Mouse (Mus musculus) hindbrain, embryonic 12.5 days (tissue): ENCODE measurements around the gene Nkx6-1. TPM values are rescaled to one million over a fixed set of nuclear protein-coding genes. Genes with fewer than 3 reads are reported as not detected.

ENCODE experiments used
- ATAC-seq: fragments of 200-750 bp; cut with Nextera tagmentation; 2 replicates; pipeline ENCODE4 v1.8.0; 2017; ENCODE audit warnings: moderate TSS enrichment; ENCODE audit not compliant: low FRiP score
- H3K27ac ChIP-seq: fragments of 300-500 bp; sonication (generic); 2 replicates; pipeline ENCODE4 v1.5.1; 2016; ENCODE audit warnings: mild to moderate bottlenecking
- H3K27me3 ChIP-seq: fragments of 300-500 bp; sonication (generic); 2 replicates; pipeline ENCODE4 v1.6.1; 2016; ENCODE audit warnings: mild to moderate bottlenecking
- H3K36me3 ChIP-seq: fragments of 300-500 bp; sonication (generic); 2 replicates; pipeline ENCODE4 v1.6.1; 2016; ENCODE audit warnings: mild to moderate bottlenecking
- H3K4me1 ChIP-seq: fragments of 300-500 bp; sonication (generic); 2 replicates; pipeline ENCODE4 v1.6.1; 2016
- H3K4me2 ChIP-seq: fragments of 300-500 bp; sonication (generic); replicated peaks from 2 replicates; pipeline ENCODE4 v1.6.1; 2016; ENCODE audit warnings: mild to moderate bottlenecking
- H3K4me3 ChIP-seq: fragments of 300-500 bp; sonication (generic); 2 replicates; pipeline ENCODE4 v1.5.1; 2016; ENCODE audit warnings: mild to moderate bottlenecking
- H3K9ac ChIP-seq: fragments of 300-500 bp; sonication (generic); 2 replicates; pipeline ENCODE4 v1.6.1; 2016; ENCODE audit warnings: mild to moderate bottlenecking, moderate library complexity
- H3K9me3 ChIP-seq: fragments of 300-500 bp; sonication (generic); replicated peaks from 2 replicates; pipeline ENCODE4 v1.6.1; 2016; ENCODE audit warnings: mild to moderate bottlenecking
- WGBS: fragments of 180-500 bp; shearing (Covaris S2); methylation state at CpG from one replicate; pipeline ENCODE4 v1.1.7; 2016; 5-methylcytosine and 5-hydroxymethylcytosine counted together
- polyA plus RNA-seq: library from polyadenylated mRNA; unstranded; fragments of >200 nt; fragmentation: Nextera tagmentation; extraction: Ambion mirVana; gene quantifications from 2 replicates; pipeline ENCODE4 v1.2.1, GENCODE M21; 2016

Nkx6-1 gene
- polyA plus RNA-seq: 18.4 and 18.9 TPM in 2 replicates

DNA sequence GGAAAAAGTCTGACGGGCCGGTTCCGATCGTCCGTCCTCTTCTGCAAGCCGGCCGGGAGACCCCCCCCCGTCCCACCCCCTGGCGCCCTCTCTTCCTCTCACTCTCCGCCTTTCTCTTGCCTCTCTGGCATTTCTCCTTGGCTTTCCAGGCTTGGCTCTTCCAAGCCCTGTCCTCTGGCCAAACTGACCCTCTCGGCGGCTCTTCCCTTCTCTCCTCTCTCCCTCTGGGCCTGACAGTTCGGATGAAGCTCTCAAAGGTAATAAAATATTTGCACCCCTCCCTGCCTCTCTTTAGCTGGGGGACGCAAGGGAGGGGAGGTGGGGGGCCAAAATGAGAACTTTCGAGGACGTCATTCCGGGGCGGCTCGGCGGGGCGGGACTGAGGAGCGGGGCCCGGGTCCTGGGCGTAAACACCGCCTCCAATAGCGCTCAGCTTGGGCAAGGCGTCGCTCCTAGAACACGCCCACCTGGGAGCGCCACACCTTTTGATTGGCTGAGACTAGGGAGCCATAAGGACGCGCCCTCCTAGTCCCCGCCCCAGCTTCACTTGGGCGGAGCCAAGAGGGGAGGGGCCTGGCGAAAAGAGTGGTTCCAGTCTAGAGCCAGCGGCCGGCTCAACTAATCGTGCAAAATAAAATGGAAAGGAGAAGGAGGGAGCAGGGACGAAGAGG is at the start of gene Nkx6-1:
Gene Nkx6-1, minus strand, starts transcription at position 52 of the 671 bp plus-strand sequence.
- H3K4me3 ChIP-seq: peak within 1 kb of the TSS; percentile 47
- peak; percentile 95 for ATAC-seq
- under 1% methylated on average over 39 of the region's 39 CpGs for WGBS
- H3K4me2 ChIP-seq: peak within 1 kb of the TSS; percentile 53
- peak within 1 kb of the TSS; percentile 73 for H3K9ac ChIP-seq
- H3K4me1 ChIP-seq: peaks cover 22% of the 10 kb centered on the region
- no peaks in the 10 kb centered on the region for H3K36me3 ChIP-seq
- peak within 1 kb of the TSS; percentile 78 for H3K27ac ChIP-seq
- peaks cover 89% of the 10 kb centered on the region for H3K27me3 ChIP-seq
- H3K9me3 ChIP-seq: no peaks in the 10 kb centered on the region

DNA sequence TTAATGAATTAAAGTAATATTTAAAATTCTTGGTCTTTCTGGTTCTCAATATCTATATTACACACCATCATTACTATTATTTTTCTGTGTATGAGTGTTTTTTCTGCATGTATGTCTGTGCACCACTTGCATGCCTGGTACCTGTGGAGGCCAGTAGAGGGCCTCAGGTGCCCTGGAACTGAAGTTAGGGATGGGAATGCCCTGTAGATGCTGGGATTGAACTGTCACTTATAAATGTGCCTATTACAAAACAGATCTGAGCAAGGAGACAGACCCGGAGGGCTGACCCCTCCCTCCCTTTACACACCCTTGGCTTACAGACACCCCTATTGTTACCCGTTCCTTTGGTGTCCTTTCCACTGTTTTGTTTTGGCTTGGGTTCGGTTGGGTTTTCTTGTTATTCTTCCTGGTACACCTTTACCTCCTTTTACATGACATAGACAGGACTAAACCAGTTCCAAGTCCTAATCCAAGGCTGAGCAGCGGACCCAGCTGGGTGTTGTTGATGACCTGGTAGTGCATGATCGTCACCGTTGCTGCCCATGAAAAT is 48.3 kb upstream of the Nkx6-1 start:
- Histone ChIP-seq H3K4me2 (no peak overlapping the region), H3K4me1 (no peaks in the 10 kb centered on the region), H3K27me3 (no peaks in the 10 kb centered on the region), H3K4me3 (no peak overlapping the region), H3K36me3 (no peaks in the 10 kb centered on the region), H3K27ac (no peak overlapping the region), H3K9ac (no peak overlapping the region), H3K9me3 (no peaks in the 10 kb centered on the region)
- 78% methylated on average over 6 of the region's 6 CpGs for WGBS
- ATAC-seq: no peak

DNA sequence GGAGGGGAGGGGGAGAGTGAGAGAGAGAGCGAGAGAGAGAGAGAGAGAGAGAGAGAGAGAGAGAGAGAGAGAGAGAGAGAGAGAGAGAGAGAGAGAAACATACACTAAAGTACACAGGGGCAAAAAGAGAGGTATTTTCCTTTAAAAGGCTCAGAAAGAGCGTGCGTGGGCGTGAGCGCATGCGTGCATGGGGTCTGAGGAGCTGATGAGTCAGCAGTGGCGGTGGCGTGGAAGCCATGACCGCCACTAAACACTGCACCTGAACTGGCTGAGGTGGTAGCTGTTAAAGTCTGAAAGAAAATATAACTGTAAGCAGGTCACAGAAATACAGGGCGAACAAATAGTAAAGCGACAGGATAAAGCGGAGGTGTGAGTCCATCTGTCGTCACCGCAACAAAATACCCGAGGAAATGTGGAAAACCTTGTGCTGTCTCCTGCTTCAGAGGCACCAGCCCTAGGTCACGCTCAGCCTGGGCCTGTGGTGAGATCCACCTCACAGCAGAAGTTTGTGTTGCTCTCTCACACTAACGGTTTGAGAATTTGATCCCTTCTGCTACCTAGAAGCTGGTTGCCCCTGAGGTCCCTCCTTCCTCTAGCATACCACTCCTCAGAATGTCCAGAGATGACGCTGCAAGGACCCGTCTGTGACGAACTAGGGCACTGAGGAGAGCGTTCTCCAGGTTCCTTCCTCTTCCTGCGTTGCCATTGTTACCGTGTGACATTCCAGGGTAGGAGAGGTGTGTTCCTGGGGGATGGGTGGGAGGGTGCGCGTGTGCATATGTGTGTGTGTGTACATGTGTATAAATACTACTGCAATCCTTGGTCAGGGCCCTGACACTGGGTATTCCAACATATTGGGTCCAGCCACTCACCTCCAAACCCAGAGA is 38.8 kb upstream of the Nkx6-1 start:
- Histone ChIP-seq H3K36me3 (no peaks in the 10 kb centered on the region), H3K4me1 (no peaks in the 10 kb centered on the region), H3K27ac (no peak overlapping the region), H3K27me3 (peaks cover 12% of the 10 kb centered on the region; the same call in 1 of the 2 replicates), H3K4me3 (no peak overlapping the region), H3K4me2 (no peak overlapping the region), H3K9me3 (no peaks in the 10 kb centered on the region), H3K9ac (no peak overlapping the region)
- no peak for ATAC-seq
- WGBS: 72% methylated on average over 24 of the region's 25 CpGs

DNA sequence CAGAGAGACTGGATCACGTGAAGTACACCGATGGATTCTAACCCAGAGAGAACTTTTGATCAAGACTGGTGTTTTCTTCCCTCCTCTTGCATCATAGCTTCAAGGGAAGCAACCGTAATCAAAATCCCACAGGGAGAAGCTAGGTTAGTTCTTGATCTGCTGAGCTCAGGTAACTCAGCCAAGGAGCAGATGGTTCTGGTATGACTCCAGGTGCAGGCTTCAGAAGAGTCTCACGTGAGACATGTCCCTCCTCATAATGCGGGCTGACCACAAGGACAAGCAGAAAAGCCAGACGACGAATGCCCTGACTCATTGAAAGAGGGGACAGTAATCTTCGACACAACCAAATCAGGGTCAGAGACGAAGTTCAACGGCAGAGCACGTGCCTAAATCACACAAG is 37.8 kb upstream of the Nkx6-1 start:
- H3K4me2 ChIP-seq: no peak overlapping the region
- H3K27ac ChIP-seq: no peak overlapping the region
- no peak overlapping the region for H3K4me3 ChIP-seq
- 86% methylated on average over 11 of the region's 11 CpGs for WGBS
- peaks cover 12% of the 10 kb centered on the region; the same call in 1 of the 2 replicates for H3K27me3 ChIP-seq
- H3K4me1 ChIP-seq: no peaks in the 10 kb centered on the region
- H3K36me3 ChIP-seq: no peaks in the 10 kb centered on the region
- ATAC-seq: no peak
- H3K9ac ChIP-seq: no peak overlapping the region
- no peaks in the 10 kb centered on the region for H3K9me3 ChIP-seq

GRCm38 (mm10) chr5:101700607-101701006 is 35.8 kb upstream of the Nkx6-1 start:
- WGBS: 12% methylated on average over 3 of the region's 3 CpGs
- Histone ChIP-seq H3K9ac (no peak overlapping the region), H3K4me2 (no peak overlapping the region), H3K9me3 (no peaks in the 10 kb centered on the region), H3K36me3 (no peaks in the 10 kb centered on the region), H3K4me1 (no peaks in the 10 kb centered on the region), H3K27me3 (peaks cover 11% of the 10 kb centered on the region), H3K4me3 (no peak overlapping the region), H3K27ac (no peak overlapping the region)
- no peak for ATAC-seq

DNA sequence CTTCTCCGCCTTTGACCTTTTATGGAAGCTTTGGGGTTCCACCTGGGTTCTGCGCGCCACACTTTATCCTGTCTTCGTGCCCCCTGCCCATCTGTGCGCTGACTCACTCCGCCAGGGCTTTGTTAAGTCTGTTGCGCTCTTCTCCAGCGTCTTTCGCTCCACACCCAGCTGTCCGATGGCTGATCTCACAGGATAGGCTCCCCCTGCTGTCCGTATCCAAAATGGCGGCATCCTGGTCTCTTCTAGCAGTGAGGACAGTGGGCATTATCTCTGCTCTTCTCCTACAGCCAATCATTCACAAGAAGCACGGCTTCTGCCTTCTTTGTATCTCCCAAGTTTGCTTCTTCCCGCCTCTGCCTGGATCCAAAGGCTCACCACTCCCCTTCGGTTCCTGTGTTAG is 23.8 kb upstream of the Nkx6-1 start:
- peak; percentile 52; the same call in 1 of the 2 replicates for ATAC-seq
- Histone ChIP-seq H3K4me3 (no peak overlapping the region), H3K9ac (no peak overlapping the region), H3K27me3 (peaks cover 10% of the 10 kb centered on the region), H3K27ac (no peak overlapping the region), H3K36me3 (no peaks in the 10 kb centered on the region), H3K4me1 (peaks cover 5% of the 10 kb centered on the region), H3K4me2 (peak overlapping the region; percentile 37), H3K9me3 (no peaks in the 10 kb centered on the region)
- WGBS: 16% methylated on average over 15 of the region's 15 CpGs

GRCm38 (mm10) chr5:101683340-101683739 is 18.5 kb upstream of the Nkx6-1 start:
- no peaks in the 10 kb centered on the region for H3K36me3 ChIP-seq
- H3K4me3 ChIP-seq: no peak overlapping the region
- ATAC-seq: no peak
- no peaks in the 10 kb centered on the region for H3K9me3 ChIP-seq
- no peak overlapping the region for H3K4me2 ChIP-seq
- peaks cover under 1% of the 10 kb centered on the region for H3K4me1 ChIP-seq
- H3K27me3 ChIP-seq: peaks cover 11% of the 10 kb centered on the region; the same call in 1 of the 2 replicates
- 57% methylated on average over 5 of the region's 5 CpGs for WGBS
- H3K9ac ChIP-seq: no peak overlapping the region
- no peak overlapping the region for H3K27ac ChIP-seq

DNA sequence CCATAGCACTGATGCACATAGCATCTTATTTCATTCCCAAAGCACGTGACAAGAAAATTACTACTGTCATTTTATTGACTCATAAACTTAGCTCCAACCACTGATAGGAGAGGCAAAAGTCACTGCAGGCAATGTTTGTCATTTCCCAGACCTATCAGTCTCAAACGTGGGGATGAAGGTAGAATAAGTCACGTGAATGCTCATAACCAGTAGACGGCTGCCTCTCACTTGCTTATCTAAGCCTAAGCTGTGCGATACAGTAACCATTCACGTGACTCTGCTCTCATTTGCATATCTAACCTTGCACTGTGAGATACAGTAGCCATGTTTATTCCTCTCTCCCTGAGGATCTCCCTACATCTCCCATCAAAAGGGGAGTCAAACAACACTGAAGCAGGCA is 15.5 kb upstream of the Nkx6-1 start:
- H3K9ac ChIP-seq: no peak overlapping the region
- H3K27ac ChIP-seq: no peak overlapping the region
- H3K36me3 ChIP-seq: no peaks in the 10 kb centered on the region
- no peaks in the 10 kb centered on the region for H3K9me3 ChIP-seq
- H3K4me3 ChIP-seq: no peak overlapping the region
- peaks cover 2% of the 10 kb centered on the region; the same call in 1 of the 2 replicates for H3K27me3 ChIP-seq
- no peaks in the 10 kb centered on the region for H3K4me1 ChIP-seq
- H3K4me2 ChIP-seq: no peak overlapping the region
- no peak for ATAC-seq
- 82% methylated on average over 6 of the region's 6 CpGs for WGBS

- Histone ChIP-seq H3K27ac (no peak overlapping the region), H3K9me3 (no peaks in the 10 kb centered on the region), H3K9ac (no peak overlapping the region), H3K4me2 (peak overlapping the region; percentile 30), H3K27me3 (peaks cover 63% of the 10 kb centered on the region), H3K36me3 (no peaks in the 10 kb centered on the region), H3K4me1 (peaks cover 8% of the 10 kb centered on the region), H3K4me3 (no peak overlapping the region)
- 2% methylated on average over 15 of the region's 15 CpGs for WGBS
- no peak for ATAC-seq
These were observed 4.6 kb upstream of the Nkx6-1 start for GRCm38 (mm10) chr5:101669381-101669780.

- no peak for ATAC-seq
- no peak overlapping the region for H3K27ac ChIP-seq
- H3K36me3 ChIP-seq: no peaks in the 10 kb centered on the region
- WGBS: 3% methylated on average over 12 of the region's 12 CpGs
- peak overlapping the region; percentile 21; the same call in 1 of the 2 replicates for H3K4me3 ChIP-seq
- no peak overlapping the region for H3K9ac ChIP-seq
- no peaks in the 10 kb centered on the region for H3K9me3 ChIP-seq
- H3K4me1 ChIP-seq: peaks cover 17% of the 10 kb centered on the region
- peaks cover 72% of the 10 kb centered on the region for H3K27me3 ChIP-seq
- H3K4me2 ChIP-seq: peak overlapping the region; percentile 38; the same call in 1 of the 2 replicates
These were observed 3.7 kb upstream of the Nkx6-1 start for GRCm38 (mm10) chr5:101668475-101668874.

DNA sequence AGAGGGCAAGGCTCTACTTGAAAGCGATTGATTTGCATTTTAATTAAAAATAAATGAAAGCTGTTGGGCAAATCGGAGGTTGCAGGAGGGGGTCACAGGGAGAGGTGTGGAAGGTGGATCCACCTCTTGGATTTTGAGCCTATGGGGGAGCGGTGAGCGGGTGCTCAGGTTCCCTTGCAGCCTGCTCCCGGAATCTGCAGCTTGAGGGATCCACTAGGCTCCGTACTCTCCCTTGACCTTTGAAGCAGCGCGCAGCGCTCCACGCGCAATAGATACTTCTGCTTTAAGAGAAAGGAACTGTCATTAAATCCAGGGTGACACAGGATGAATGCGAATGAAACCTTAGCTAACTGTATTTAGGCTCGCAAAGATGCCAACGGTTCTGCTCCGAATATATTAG is 3.2 kb upstream of the Nkx6-1 start:
- no peak overlapping the region for H3K9ac ChIP-seq
- no peaks in the 10 kb centered on the region for H3K9me3 ChIP-seq
- H3K4me1 ChIP-seq: peaks cover 22% of the 10 kb centered on the region
- H3K4me2 ChIP-seq: peak overlapping the region; percentile 38; the same call in 1 of the 2 replicates
- peaks cover 77% of the 10 kb centered on the region for H3K27me3 ChIP-seq
- H3K36me3 ChIP-seq: no peaks in the 10 kb centered on the region
- ATAC-seq: no peak
- H3K27ac ChIP-seq: no peak overlapping the region
- H3K4me3 ChIP-seq: peak overlapping the region; percentile 21
- WGBS: 1% methylated on average over 15 of the region's 15 CpGs
